Mouse (Mus musculus) intestine, embryonic 14.5 days (tissue): ENCODE data around the gene Hif3a. TPM values are rescaled to one million over a fixed set of nuclear protein-coding genes. Genes with fewer than 3 reads are reported as not detected.
A peak's percentile ranks its signal among the peaks of the same experiment; 100 is the strongest.

Experiments used
- ATAC-seq: fragments of 200-750 bp; cut with Nextera tagmentation; replicated peaks from 2 replicates; pipeline ENCODE4 v1.8.0; 2017; ENCODE audit warnings: low read depth, moderate number of reproducible peaks, moderate TSS enrichment, moderate library complexity; ENCODE audit not compliant: low FRiP score, low TSS enrichment
- DNase-seq: peaks from one replicate; pipeline ENCODE4 v3.0.0-alpha.2; 2018; ENCODE audit warnings: low spot score
- H3K27ac ChIP-seq: fragments of 300-500 bp; sonication (generic); 2 replicates; pipeline ENCODE4 v1.5.1; 2014; ENCODE audit warnings: low read depth, mild to moderate bottlenecking, control low read depth
- H3K27me3 ChIP-seq: fragments of 300-500 bp; sonication (generic); replicated peaks from 2 replicates; pipeline ENCODE4 v1.6.1; 2014; ENCODE audit warnings: low read length, control low read depth; ENCODE audit not compliant: control insufficient read depth, insufficient read depth
- H3K36me3 ChIP-seq: fragments of 300-500 bp; sonication (generic); 2 replicates; pipeline ENCODE4 v1.6.1; 2014; ENCODE audit warnings: low read length, control low read depth; ENCODE audit not compliant: control insufficient read depth, insufficient read depth
- H3K4me1 ChIP-seq: fragments of 300-500 bp; sonication (generic); replicated peaks from 2 replicates; pipeline ENCODE4 v1.6.1; 2014; ENCODE audit warnings: low read length, control low read depth, mixed read lengths; ENCODE audit not compliant: control insufficient read depth, insufficient read depth
- H3K4me2 ChIP-seq: fragments of 300-500 bp; sonication (generic); 2 replicates; pipeline ENCODE4 v1.6.1; 2014; ENCODE audit warnings: low read length
- H3K4me3 ChIP-seq: fragments of 300-500 bp; sonication (generic); 2 replicates; pipeline ENCODE4 v1.5.1; 2014; ENCODE audit warnings: low read depth, low read length, control low read depth, mixed read lengths
- H3K9ac ChIP-seq: fragments of 300-500 bp; sonication (generic); 2 replicates; pipeline ENCODE4 v1.6.1; 2014; ENCODE audit warnings: mild to moderate bottlenecking, low read length
- H3K9me3 ChIP-seq: fragments of 300-500 bp; sonication (generic); 2 replicates; pipeline ENCODE4 v1.6.1; 2016; ENCODE audit warnings: low read length, control low read depth; ENCODE audit not compliant: control insufficient read depth
- WGBS: fragments of 180-500 bp; shearing (Covaris S2); extraction: QIAGEN DNeasy Blood & Tissue Kit; methylation state at CpG from one replicate; pipeline ENCODE4 v1.1.7; 2014; 5-methylcytosine and 5-hydroxymethylcytosine counted together
- polyA plus RNA-seq: library from polyadenylated mRNA; unstranded; fragments of >200 nt; fragmentation: Nextera tagmentation; extraction: Ambion mirVana; gene quantifications from 2 replicates; pipeline ENCODE4 v1.2.1, GENCODE M21; 2014

Hif3a gene
- polyA plus RNA-seq, 1 experiment from 2014 or later = 58.2 TPM

DNA sequence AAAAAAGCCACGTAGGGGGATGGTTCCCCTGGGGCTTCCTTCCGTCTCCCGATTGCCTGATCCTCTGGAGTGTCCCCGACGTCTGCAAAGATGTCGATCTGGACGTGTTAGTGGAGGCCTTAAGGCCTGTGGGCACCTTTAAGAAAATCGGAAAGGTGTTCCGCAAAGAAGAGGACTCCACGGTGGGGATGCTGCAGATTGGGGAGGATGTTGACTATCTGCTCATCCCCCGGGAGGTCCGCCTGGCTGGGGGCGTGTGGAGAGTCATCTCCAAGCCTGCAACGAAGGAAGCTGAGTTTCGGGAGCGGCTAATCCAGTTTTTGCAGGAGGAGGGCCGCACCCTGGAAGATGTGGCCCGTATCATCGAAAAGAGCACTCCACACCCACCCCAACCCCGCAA is 67.8 kb downstream of the Hif3a start:
- peaks cover 56% of the 10 kb centered on the region for H3K4me1 ChIP-seq
- H3K36me3 ChIP-seq = peaks cover 32% of the 10 kb centered on the region
- no peak for ATAC-seq
- H3K27me3 ChIP-seq = no peaks in the 10 kb centered on the region
- DNase-seq = peak; percentile 73
- H3K4me2 ChIP-seq = peak overlapping the region; percentile 91
- H3K9me3 ChIP-seq = no peaks in the 10 kb centered on the region
- WGBS = 3% methylated on average over 20 of the region's 20 CpGs
- H3K4me3 ChIP-seq = peak overlapping the region; percentile 93
- H3K9ac ChIP-seq = peak overlapping the region; percentile 85
- H3K27ac ChIP-seq = peak overlapping the region; percentile 94

- under 1% methylated on average over 27 of the region's 27 CpGs for WGBS
Observed at GRCm38 (mm10) chr7:16993651-16994399, 68.4 kb downstream of the Hif3a start.

DNA sequence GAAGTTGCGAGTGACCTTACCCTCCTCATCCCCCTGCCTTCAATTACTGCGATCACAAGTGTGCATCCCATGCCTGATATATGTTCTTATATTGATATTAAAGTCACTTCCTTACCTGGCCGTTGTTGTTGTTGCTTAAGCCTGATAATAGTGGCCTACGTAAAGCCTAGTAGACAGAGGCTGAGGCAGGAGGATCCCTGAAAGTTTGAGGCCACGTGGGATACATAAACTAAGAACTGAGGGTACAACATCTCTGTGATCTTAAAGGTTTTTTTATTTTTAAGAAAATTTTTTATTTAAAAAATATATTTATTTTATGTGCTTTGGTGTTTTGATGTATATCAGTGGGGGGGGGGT is 69.8 kb downstream of the Hif3a start, which contains the start of gene Ccdc8:
Gene Ccdc8, plus strand, starts transcription at position 258 of the 357 bp plus-strand sequence.
- ATAC-seq (no peak), DNase-seq (no peak)
- Histone ChIP-seq H3K9ac (peak within 1 kb of the TSS; percentile 29; the same call in 1 of the 2 replicates), H3K36me3 (peaks cover 14% of the 10 kb centered on the region), H3K27me3 (no peaks in the 10 kb centered on the region), H3K27ac (peak within 1 kb of the TSS; percentile 97), H3K4me1 (peaks cover 63% of the 10 kb centered on the region), H3K4me3 (peak within 1 kb of the TSS; percentile 93), H3K9me3 (no peaks in the 10 kb centered on the region), H3K4me2 (peak within 1 kb of the TSS; percentile 91)
- 92% methylated on average over 5 of the region's 5 CpGs for WGBS

More at GRCm38 (mm10) chr7:16993651-16994399, 68.4 kb downstream of the Hif3a start:
- Histone ChIP-seq H3K36me3 (peaks cover 27% of the 10 kb centered on the region), H3K4me2 (peak overlapping the region; percentile 91), H3K4me3 (peak overlapping the region; percentile 93), H3K27ac (peak overlapping the region; percentile 94), H3K9me3 (no peaks in the 10 kb centered on the region), H3K4me1 (peaks cover 56% of the 10 kb centered on the region), H3K9ac (peak overlapping the region; percentile 85), H3K27me3 (no peaks in the 10 kb centered on the region)
- peak; percentile 92 for ATAC-seq
- peak; percentile 86 for DNase-seq

DNA sequence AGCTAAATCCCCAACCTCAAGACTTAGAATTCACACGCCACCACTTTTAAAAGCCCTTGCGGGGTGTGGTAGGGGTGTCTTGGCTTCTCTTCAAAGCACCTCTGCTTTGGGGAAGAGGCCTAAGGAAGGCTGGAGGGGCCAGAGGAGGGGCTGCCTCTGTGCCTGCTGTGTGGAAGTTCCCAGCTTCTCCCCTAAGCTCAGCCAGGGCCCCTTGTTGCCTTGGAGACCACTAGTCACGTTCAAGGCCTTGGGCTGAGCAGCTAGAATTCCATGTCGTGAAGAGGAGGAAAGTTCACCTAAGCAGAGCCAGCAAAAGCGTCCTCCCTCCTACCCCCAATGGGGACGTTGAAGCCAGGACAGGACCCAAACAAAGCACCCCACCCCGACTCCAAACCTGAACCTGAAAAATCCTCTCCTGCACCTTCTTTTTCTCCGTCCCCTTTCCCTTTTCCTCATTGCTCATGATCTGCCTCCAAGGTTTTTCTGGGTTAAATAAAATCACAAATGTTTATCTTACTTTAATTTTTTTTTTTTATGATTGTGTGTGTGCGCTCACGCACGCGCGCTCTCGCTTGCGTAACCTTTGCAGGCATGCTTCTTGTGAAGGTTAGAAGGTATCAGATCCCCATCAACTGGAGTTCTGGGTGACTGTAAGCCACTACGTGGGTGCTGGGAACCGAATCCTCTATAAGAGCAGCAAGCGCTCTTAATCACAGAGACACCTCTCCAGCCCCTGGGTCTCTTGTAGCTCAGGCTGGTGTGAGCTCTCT is 70.4 kb downstream of the Hif3a start:
- ATAC-seq (peak; percentile 76), DNase-seq (peak; percentile 90)
- peak overlapping the region; percentile 37 for H3K4me2 ChIP-seq
- H3K27me3 ChIP-seq = no peaks in the 10 kb centered on the region
- H3K4me1 ChIP-seq = peaks cover 61% of the 10 kb centered on the region
- H3K9me3 ChIP-seq = no peaks in the 10 kb centered on the region
- H3K9ac ChIP-seq = peak overlapping the region; percentile 29; the same call in 1 of the 2 replicates
- peaks cover 9% of the 10 kb centered on the region; the same call in 1 of the 2 replicates for H3K36me3 ChIP-seq
- 0 out of 2 replicates have a peak overlapping the region, but pooled peaks have one; percentile 9 for H3K4me3 ChIP-seq
- H3K27ac ChIP-seq = peak overlapping the region; percentile 97
- 29% methylated on average over 18 of the region's 18 CpGs for WGBS

GRCm38 (mm10) chr7:16990006-16990744 is 72.1 kb downstream of the Hif3a start:
- H3K27me3 ChIP-seq = no peaks in the 10 kb centered on the region
- no peaks in the 10 kb centered on the region for H3K36me3 ChIP-seq
- peak overlapping the region; percentile 6 for H3K4me2 ChIP-seq
- peak overlapping the region; percentile 97 for H3K27ac ChIP-seq
- H3K4me1 ChIP-seq = peaks cover 46% of the 10 kb centered on the region
- no peaks in the 10 kb centered on the region for H3K9me3 ChIP-seq
- no peak overlapping the region for H3K4me3 ChIP-seq
- no peak for DNase-seq
- 25% methylated on average over 15 of the region's 15 CpGs for WGBS
- H3K9ac ChIP-seq = no peak overlapping the region
- ATAC-seq = no peak

DNA sequence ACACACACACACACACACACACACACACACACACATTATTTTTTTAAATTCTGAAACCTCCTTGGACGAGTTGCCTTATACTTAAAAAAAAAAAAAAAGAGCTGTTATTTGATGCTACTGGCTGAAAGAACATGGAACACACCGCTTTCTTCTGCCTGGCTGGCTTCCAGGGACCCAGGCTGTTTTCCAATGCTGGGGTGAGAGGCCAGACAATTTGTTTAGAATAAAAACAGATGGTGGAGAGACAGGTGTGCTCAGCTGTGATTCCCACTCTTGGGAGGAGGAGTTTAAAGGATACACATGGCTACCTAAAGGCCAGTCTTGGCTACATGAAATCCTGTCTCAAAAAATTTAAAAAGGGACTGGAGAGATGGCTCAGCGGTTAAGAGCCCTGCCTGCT is 73.8 kb downstream of the Hif3a start:
- DNase-seq = peak; percentile 81
- Histone ChIP-seq H3K27ac (peak overlapping the region; percentile 44; the same call in 1 of the 2 replicates), H3K9me3 (no peaks in the 10 kb centered on the region), H3K4me1 (peaks cover 42% of the 10 kb centered on the region), H3K9ac (no peak overlapping the region), H3K4me3 (no peak overlapping the region), H3K27me3 (no peaks in the 10 kb centered on the region), H3K36me3 (no peaks in the 10 kb centered on the region), H3K4me2 (no peak overlapping the region)
- WGBS = 33% methylated on average over 3 of the region's 3 CpGs
- no peak for ATAC-seq

GRCm38 (mm10) chr7:16987541-16988149 is 74.6 kb downstream of the Hif3a start:
- WGBS = 44% methylated on average over 7 of the region's 7 CpGs
- H3K27ac ChIP-seq = peak overlapping the region; percentile 44
- H3K9me3 ChIP-seq = no peaks in the 10 kb centered on the region
- no peaks in the 10 kb centered on the region for H3K36me3 ChIP-seq
- H3K4me3 ChIP-seq = no peak overlapping the region
- no peaks in the 10 kb centered on the region for H3K27me3 ChIP-seq
- no peak overlapping the region for H3K9ac ChIP-seq
- peaks cover 42% of the 10 kb centered on the region for H3K4me1 ChIP-seq
- DNase-seq = no peak
- ATAC-seq = no peak
- no peak overlapping the region for H3K4me2 ChIP-seq
